Mouse (Mus musculus) neutrophil, adult 83 days (primary cell): ENCODE data around the gene Rai1. TPM values are rescaled to one million over a fixed set of nuclear protein-coding genes. Genes with fewer than 3 reads are reported as not detected.

ENCODE experiments used
- total RNA-seq, 2 experiments: library from RNA; stranded (reverse); gene quantifications; one replicate each; pipeline ENCODE4 v1.2.4; 2023

Gene Rai1
- 10 to 100 TPM; 24.3 to 24.8 TPM for total RNA-seq

DNA sequence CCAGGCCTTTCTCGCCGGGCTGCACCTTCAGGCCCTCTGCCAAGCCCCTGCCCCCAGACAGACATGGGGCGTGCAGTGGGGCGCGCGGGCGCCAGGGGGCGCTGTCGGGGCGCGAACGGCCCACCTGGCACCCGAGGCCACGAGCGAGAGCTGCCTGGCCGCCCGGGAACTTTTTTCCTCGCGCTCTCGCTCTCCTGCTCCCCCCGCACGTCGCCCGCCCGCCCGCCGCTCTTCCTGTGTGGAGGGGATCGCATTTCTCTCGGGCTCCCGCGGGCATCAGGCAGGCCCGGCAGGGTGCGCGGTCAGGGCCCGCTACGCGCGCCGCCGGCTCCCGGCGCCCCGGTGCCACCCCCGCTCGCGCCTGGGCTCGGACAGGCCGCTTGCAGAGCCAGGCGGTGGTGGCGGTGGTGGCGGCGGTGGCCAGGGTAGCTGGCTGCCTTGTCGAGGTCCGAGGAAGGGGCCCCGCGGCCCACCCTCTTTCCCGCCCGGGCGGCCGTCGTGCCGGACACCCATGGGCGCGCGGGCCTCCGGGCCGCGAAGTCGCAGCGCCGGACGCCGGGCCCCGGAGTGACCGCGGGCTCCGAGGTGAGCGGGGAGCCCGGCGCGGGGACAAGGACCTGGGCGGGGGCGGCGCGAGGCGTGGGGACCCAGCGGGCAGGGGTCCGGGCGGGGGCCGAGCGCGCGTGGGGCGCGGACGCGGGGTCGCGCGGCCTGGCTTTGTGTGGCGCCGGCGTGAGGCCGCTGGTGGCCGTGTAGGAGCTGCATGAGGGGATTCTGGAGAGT lies at the start of gene Rai1:
Gene Rai1, plus strand, starts transcription at position 204 of the 783 bp plus-strand sequence.

GRCm38 (mm10) chr11:60222469-60223236 lies 117.8 kb downstream of the Rai1 start, which contains the start of gene Srebf1:
Gene Srebf1 (minus strand): TSS chr11:60222581.

Other genes starting within 250 kb of the Rai1 start
- 1 to 10 TPM; 7.2 to 8.2 TPM for gene Med9, start 156.8 kb upstream of the Rai1 start, total RNA-seq
- gene Rasd1, start 140.1 kb upstream of the Rai1 start, total RNA-seq, result under 1 TPM; 0.42 to 0.75 TPM
- gene Pemt, start 58.5 kb upstream of the Rai1 start, total RNA-seq, result 1 to 10 TPM in 1 of 2 experiments, under 1 TPM in 1; 0.73 to 3.3 TPM
- 10 to 100 TPM; 50.9 to 53.7 TPM for gene Srebf1, start 117.6 kb downstream of the Rai1 start, total RNA-seq
- 10 to 100 TPM in 1 of 2 experiments, 1 to 10 TPM in 1; 9.9 to 15.0 TPM for gene Tom1l2, start 247.9 kb downstream of the Rai1 start, total RNA-seq
- under 1 TPM; 0.37 to 0.44 TPM for gene Drc3, start 248.3 kb downstream of the Rai1 start, total RNA-seq